Mouse (Mus musculus): Measurements from ENCODE around the gene Cdc42ep3.

The Cdc42ep3 gene

DNA sequence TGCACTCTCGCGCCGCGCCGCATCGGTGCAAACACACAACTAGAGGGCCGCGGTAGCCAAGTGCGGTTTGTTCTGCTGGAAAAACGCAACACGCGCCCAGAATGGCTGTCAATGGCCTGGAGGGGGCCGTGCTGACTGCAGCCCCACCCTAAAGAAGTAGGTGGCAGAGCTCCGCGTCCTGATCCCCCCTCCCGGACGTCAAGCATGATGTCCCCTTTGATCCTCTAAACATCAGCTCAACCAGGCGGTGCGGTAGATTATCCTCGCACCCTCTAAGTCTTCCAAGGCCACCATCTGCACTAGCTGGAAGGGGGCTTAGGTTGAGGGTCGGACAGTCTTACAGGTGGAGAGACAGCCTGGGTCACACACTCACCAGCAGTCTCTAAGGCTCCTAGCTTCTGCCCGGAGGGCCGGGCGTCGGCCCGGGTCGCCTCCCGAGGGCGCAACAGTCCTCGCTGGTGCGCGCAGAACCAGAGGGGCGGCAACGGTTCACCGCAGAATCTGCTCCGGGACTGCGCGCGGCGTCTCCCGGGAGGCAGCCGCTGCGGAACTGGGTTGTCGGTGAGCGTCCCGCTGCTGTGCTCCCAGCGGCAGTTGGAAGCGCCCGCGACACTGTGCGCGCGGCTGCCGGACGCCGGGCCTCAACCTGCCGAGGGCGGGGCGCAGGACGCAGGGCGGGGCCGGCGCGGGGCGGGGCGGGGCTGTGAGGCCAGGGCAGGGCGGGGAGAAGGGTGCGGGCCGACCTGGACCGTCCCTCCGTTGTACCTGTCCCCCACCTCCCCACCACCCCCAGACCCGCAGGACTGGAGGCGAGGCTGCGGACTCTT lies at the start of gene Cdc42ep3:
Gene Cdc42ep3, minus strand, starts transcription at position 648 of the 827 bp plus-strand sequence.
- DNase-seq (ENCODE audit: low spot score in 2 of 2) = peak; percentile 73 to 78

GRCm38 (mm10) chr17:79400356-79400755 lies 45.5 kb upstream of the Cdc42ep3 start:
- DNase-seq (ENCODE audit: low spot score in 2 of 2) = no peak

GRCm38 (mm10) chr17:79398416-79398815 lies 43.5 kb upstream of the Cdc42ep3 start:
- DNase-seq (ENCODE audit: low spot score in 2 of 2) = no peak

- DNase-seq (ENCODE audit: low spot score in 2 of 2) = no peak
Observed at GRCm38 (mm10) chr17:79394799-79395198, 39.9 kb upstream of the Cdc42ep3 start.

DNA sequence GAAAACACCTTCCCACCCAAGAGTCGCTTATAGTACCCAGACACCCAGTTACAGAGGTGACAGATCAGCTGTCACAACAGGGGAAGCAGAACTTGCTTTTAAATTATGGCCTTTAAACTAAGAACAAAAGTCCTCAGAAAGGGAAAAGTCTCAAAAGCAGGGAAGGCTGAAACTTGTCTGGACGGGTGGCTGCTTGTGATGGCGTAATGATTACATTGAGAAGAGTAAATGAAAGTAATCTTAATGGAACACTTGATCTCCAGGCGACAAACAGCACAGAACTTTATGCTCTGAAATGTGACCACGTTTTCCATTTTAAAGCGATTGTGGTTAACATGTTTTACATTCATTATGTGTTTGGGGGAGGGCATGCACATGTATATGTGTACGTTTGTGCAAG lies 39.0 kb upstream of the Cdc42ep3 start:
- DNase-seq (ENCODE audit: low spot score in 2 of 2) = no peak

DNA sequence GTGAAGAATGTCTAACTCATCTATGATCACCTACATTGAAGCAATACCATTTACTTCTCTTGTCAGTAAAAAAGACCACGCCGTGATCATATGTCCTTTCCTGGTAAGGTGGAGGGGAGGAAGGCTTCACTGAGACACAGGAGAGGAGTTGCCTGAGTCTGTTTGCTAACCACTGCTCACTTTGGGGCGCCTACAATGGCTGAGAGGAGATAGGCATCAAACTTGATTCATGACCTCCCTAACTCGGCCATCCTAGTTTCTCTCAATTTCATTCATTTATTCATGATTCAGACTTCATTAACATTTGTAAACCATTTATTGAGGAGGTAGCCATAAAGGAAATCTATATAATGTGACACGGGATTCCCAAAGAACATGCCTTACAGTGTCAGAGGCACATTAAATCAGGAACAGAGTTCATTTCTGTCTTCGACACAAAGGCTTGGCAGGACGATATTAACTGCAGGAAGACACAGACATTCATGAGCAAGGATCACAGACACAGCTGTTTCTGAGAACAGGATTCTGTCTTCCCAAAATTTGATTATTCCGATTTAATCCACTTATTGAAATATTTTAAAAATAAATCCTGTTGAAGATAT lies 32.7 kb upstream of the Cdc42ep3 start:
- no peak for DNase-seq (ENCODE audit: low spot score in 2 of 2)

GRCm38 (mm10) chr17:79381485-79381884 lies 26.6 kb upstream of the Cdc42ep3 start:
- DNase-seq (ENCODE audit: low spot score in 2 of 2) = no peak

DNA sequence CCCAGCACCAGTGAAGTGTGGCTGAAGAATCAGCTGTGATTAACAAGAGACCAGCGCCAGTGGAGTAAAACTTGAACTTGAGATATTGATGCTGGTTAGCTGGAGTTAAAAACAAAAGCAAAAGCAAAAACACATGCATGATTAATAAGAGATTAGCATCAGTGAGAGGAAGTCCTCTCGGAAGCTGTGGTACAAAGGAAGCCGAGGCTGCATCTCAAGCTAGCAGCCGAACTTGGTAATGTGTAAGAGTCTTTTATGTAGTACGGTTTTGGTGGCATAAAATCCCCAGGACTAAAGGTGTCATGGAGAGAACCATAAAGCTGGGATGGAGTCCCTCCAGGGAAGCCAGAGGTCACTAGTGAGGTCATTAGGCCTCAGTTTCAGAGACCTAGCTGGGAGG lies 24.3 kb upstream of the Cdc42ep3 start:
- DNase-seq (ENCODE audit: low spot score in 2 of 2) = no peak

GRCm38 (mm10) chr17:79376434-79377210 lies 21.7 kb upstream of the Cdc42ep3 start:
- DNase-seq (ENCODE audit: low spot score in 2 of 2) = no peak

GRCm38 (mm10) chr17:79372973-79373372 lies 18.1 kb upstream of the Cdc42ep3 start:
- DNase-seq (ENCODE audit: low spot score in 2 of 2) = no peak

- no peak for DNase-seq (ENCODE audit: low spot score in 2 of 2)
Observed at GRCm38 (mm10) chr17:79364749-79365450, 10.0 kb upstream of the Cdc42ep3 start.

GRCm38 (mm10) chr17:79356071-79356601 lies 1.2 kb upstream of the Cdc42ep3 start:
- DNase-seq (ENCODE audit: low spot score in 2 of 2) = no peak

- peak; percentile 60 to 64 for DNase-seq (ENCODE audit: low spot score in 2 of 2)
Observed at GRCm38 (mm10) chr17:79355271-79355991, 540 bp upstream of the Cdc42ep3 start.

GRCm38 (mm10) chr17:79354174-79354443 lies 782 bp downstream of the Cdc42ep3 start:
- DNase-seq (ENCODE audit: low spot score in 2 of 2) = no peak

DNA sequence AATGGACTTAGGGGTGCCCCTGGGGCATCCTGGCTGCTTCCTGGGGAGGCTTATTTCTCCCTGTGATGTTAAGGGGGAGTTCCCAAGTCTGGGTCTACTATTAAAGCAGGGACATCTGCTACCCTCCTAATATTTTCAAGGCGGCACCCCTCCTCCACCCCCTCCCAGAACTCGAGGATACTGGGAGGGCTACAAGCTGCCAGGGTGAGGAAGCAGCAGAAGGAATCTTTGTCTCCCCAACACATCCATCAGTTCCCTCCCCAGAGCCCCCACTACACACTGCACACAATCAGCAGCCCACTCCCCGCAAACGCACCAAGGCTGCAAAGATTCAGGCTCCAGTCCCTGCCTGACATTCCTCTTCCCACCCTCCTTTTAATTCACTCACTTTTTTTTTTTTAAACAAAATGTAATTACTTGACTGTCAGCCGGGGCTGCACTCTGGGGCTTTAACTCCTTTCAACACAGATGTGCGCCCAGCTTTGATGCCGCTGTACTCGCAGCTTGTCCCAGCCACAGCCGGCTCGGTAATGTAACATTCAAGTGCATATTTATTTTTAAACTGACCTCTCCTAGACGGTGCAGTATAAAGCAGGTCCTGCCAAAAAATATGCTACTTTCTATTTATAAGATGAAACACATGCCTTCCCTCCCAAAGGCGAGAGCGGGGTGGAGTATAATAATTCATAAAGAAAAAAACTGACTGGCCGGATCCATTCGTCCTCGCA lies 1.3 kb downstream of the Cdc42ep3 start:
- no peak for DNase-seq (ENCODE audit: low spot score in 2 of 2)

GRCm38 (mm10) chr17:79350751-79351191 lies 4.1 kb downstream of the Cdc42ep3 start:
- DNase-seq (ENCODE audit: low spot score in 2 of 2) = peak; percentile 36 to 49

DNA sequence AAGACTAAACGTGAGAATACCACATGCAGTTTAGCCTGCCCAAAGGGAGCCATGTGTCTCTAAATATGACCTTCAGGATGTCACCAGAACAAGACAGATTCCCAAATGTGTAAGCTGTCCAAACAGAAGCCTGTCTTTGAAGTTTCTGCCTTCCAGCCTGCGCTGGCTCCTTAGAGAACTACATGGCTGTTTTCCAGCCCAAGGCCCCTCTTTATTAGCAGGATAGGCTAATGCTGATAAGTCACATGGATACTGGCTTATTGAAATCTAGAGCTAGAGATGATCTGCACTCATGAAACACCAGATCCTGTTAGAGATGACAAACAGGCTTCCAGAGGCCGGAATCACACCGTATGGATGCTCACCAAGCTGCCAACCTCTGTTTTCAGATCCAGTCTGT lies 5.5 kb downstream of the Cdc42ep3 start:
- DNase-seq (ENCODE audit: low spot score in 2 of 2) = no peak

DNA sequence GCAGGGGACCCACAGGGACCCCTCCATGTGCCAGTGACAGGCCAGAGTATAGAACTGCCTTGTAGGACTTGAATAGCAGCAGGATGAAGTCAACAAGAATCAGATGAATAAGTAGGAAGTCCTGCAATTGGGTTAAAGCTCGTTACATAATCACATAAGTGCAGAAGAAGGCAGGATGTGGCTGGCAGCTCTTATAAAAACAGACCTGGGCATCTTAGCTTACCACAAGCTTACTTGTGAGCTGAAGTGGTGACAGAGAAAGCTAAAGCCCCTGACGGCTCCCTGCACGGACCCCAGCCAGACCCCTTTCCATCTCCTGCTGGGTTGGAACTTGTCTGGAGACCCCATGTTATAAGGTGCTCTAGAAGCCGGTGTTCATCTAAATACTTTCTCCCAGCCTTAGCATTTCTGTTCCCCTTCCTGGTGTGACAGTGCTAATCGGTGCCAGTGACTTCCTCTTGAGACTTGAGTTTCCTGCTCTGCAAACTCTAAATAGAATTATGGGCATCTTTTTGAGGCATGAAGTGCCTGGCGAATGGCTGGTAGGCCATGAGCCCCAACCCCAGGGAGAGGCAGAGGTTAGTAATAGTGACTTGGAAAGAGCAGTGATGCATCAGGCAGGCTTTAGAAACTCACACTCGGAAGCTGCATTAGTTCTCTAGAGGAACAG lies 6.8 kb downstream of the Cdc42ep3 start:
- DNase-seq (ENCODE audit: low spot score in 2 of 2) = no peak

- no peak for DNase-seq (ENCODE audit: low spot score in 2 of 2)
Observed at GRCm38 (mm10) chr17:79347291-79347690, 7.6 kb downstream of the Cdc42ep3 start.
